Mouse (Mus musculus) C2C12 (cell line): ENCODE data around the gene Mtx1.

ENCODE experiments used
- CEBPB ChIP-seq: IDR thresholded peaks from one replicate; pipeline ENCODE4 v1.6.1; 2011; ENCODE audit warnings: low read depth, mild to moderate bottlenecking, control low read depth, moderate library complexity
- CTCF ChIP-seq: IDR thresholded peaks from one replicate; pipeline ENCODE4 v1.5.1; 2011; ENCODE audit not compliant: control insufficient read depth, insufficient read depth, insufficient read length
- MYOD1 ChIP-seq: IDR thresholded peaks from one replicate; pipeline ENCODE4 v1.6.1; 2011; ENCODE audit warnings: low read depth; ENCODE audit not compliant: control insufficient read depth, insufficient read length
- USF1 ChIP-seq: IDR thresholded peaks from one replicate; pipeline ENCODE4 v1.6.1; 2011; ENCODE audit warnings: low read depth, mild to moderate bottlenecking, control low read depth, moderate library complexity

- TF ChIP-seq CTCF (peak; percentile 87), MYOD1 (no peak), USF1 (no peak), CEBPB (no peak)
Measured at GRCm38 (mm10) chr3:89228180-89228549, 1.3 kb upstream of the Mtx1 start.
